Mouse (Mus musculus): ENCODE results near the gene Nacc2. TPM values are rescaled to one million over a fixed set of nuclear protein-coding genes. Genes with fewer than 3 reads are reported as not detected.

Nacc2 gene
- polyA plus RNA-seq, 1 experiment from 2014 or later, result 3.9 TPM

DNA sequence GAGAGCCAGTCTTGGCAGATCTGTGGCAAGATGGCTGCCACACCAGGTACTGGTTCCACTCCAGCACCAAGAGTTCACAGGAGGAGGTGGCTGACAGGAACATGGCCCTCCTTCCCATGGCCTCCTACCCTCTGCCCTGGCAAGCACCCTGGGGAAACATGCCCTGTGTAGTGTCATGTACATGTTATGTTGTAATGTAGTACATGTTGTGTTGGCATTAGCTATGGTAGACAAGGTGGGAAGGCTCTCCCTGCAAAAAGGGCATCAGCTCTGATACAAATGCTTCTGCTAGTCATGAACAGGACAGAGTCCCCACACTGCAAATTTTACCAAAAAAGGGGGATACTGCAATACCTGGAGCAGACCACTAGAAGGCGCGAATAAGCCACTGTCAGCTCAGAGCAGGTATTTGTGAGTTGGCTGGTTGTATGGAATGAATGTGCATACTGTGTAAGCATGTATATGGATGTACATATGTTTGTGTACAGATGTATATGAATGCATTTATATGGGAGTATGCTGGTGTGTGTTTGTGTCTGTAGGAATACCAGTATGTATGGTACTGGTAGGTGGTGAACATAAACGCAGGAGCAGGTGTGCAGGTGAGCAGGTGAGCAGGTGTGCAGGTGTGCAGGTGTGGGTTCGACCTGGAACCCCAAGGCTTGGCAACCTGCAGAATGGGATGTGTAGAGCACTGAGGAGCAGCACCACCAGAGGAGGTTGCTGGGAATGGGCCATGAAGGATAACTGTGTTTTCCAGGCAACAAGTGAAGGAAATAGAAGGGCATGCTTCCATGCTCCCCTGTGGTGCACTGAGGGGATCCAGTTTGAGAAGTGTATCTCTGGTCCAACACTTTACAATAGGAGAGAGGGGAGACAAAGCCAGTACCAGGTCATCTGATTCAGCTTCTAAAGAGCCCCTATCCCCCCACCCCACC, 98.6 kb downstream of the Nacc2 start:
- no peak overlapping the region for H3K9ac ChIP-seq (replicated peaks)
- ATAC-seq (no peak), DNase-seq (peak; percentile 56)
- TF ChIP-seq CTCF (IDR thresholded peaks at IDR 0.05; ENCODE audit: low read depth) (peak; percentile 96), EP300 (IDR thresholded peaks at IDR 0.05; ENCODE audit: low read depth) (no peak)
- H3K4me2 ChIP-seq (ENCODE audit: low read depth, low read length), result no peak overlapping the region
- no peaks in the 10 kb centered on the region for H3K27me3 ChIP-seq (ENCODE audit: insufficient read depth, low read length)
- WGBS (ENCODE audit: insufficient replicate concordance), result 36% methylated on average over 4 of the region's 4 CpGs
- peaks cover 11% of the 10 kb centered on the region for H3K4me1 ChIP-seq (ENCODE audit: insufficient read depth)
- H3K36me3 ChIP-seq (replicated peaks; ENCODE audit: insufficient read depth, low read length), result no peaks in the 10 kb centered on the region
- no peak overlapping the region for H3K4me3 ChIP-seq (ENCODE audit: low read depth, low read length)
- H3K9me3 ChIP-seq (ENCODE audit: low read length), result no peaks in the 10 kb centered on the region
- H3K27ac ChIP-seq (ENCODE audit: low read depth), result peak overlapping the region; percentile 11; the same call in 1 of the 2 replicates

DNA sequence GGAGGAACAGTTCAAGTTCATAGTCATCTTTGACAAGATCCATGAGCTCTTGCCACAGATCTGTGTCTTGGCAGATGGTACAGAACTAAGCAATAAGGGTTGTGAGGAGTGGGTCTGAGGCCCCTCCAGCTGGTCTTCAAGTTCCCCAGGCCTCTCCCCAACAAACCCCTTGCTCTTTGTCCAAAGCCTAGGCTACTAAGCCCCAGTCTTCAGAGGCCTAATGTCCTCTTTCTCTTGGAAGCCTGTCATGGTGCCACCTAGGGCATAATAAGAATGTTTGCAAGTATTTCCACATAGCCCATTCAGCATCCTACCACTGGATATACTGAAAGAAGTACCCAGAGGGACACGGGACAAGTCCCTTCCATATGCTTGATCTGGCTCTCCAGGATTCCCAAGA, 100.4 kb downstream of the Nacc2 start:
- H3K36me3 ChIP-seq (replicated peaks; ENCODE audit: insufficient read depth, low read length), result 0 out of 2 replicates have a peak, but pooled peaks cover 2% of the 10 kb centered on the region
- no peak overlapping the region for H3K9ac ChIP-seq (replicated peaks)
- WGBS (ENCODE audit: insufficient replicate concordance), result 91% methylated on average over 1 of the region's 1 CpGs
- H3K9me3 ChIP-seq (ENCODE audit: low read length), result no peaks in the 10 kb centered on the region
- H3K4me2 ChIP-seq (ENCODE audit: low read depth, low read length), result no peak overlapping the region
- H3K4me3 ChIP-seq (ENCODE audit: low read depth, low read length), result no peak overlapping the region
- no peak for DNase-seq
- peaks cover 14% of the 10 kb centered on the region for H3K4me1 ChIP-seq (ENCODE audit: insufficient read depth)
- H3K27ac ChIP-seq (ENCODE audit: low read depth), result 0 out of 2 replicates have a peak overlapping the region, but pooled peaks have one; percentile 2
- no peak for TF ChIP-seq EP300 (IDR thresholded peaks at IDR 0.05; ENCODE audit: low read depth)
- TF ChIP-seq CTCF (IDR thresholded peaks at IDR 0.05; ENCODE audit: low read depth), result no peak
- no peaks in the 10 kb centered on the region for H3K27me3 ChIP-seq (ENCODE audit: insufficient read depth, low read length)
- ATAC-seq, result no peak

DNA sequence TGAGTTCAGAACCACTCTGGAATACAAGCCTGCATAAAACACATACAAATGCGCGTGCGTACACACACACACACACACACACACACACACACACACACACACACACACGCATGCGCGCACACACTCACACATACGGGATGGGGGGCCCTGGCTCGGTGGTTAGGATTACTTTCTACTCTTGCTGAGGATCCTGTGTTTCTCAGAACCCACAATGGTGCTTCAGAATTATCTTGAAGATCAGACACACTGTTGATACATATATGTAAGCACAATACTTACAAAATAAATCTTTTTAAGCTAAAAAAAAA, 100.8 kb downstream of the Nacc2 start:
- no peak for ATAC-seq

GRCm38 (mm10) chr2:26021561-26022257, 101.3 kb downstream of the Nacc2 start, which contains the start of gene Ubac1:
Ubac1 (minus strand) TSS chr2:26021747.
- H3K27me3 ChIP-seq (ENCODE audit: insufficient read depth, low read length), result no peaks in the 10 kb centered on the region
- peak within 1 kb of the TSS; percentile 94 for H3K27ac ChIP-seq (ENCODE audit: low read depth)
- 7% methylated on average over 42 of the region's 50 CpGs for WGBS (ENCODE audit: insufficient replicate concordance)
- TF ChIP-seq EP300 (IDR thresholded peaks at IDR 0.05; ENCODE audit: low read depth), result no peak
- no peak for TF ChIP-seq CTCF (IDR thresholded peaks at IDR 0.05; ENCODE audit: low read depth)
- H3K4me2 ChIP-seq (ENCODE audit: low read depth, low read length), result peak within 1 kb of the TSS; percentile 89
- H3K4me1 ChIP-seq (ENCODE audit: insufficient read depth), result peaks cover 16% of the 10 kb centered on the region
- peak within 1 kb of the TSS; percentile 84 for H3K9ac ChIP-seq (replicated peaks)
- H3K4me3 ChIP-seq (ENCODE audit: low read depth, low read length), result peak within 1 kb of the TSS; percentile 90
- peak; percentile 95 for ATAC-seq
- H3K9me3 ChIP-seq (ENCODE audit: low read length), result no peaks in the 10 kb centered on the region
- H3K36me3 ChIP-seq (replicated peaks; ENCODE audit: insufficient read depth, low read length), result peaks cover 2% of the 10 kb centered on the region; the same call in 1 of the 2 replicates
- peak; percentile 93 for DNase-seq

More for the DNA sequence above, 100.8 kb downstream of the Nacc2 start:
- Histone ChIP-seq H3K27ac (ENCODE audit: low read depth) (peak overlapping the region; percentile 94), H3K4me2 (ENCODE audit: low read depth, low read length) (peak overlapping the region; percentile 89), H3K4me1 (ENCODE audit: insufficient read depth) (peaks cover 16% of the 10 kb centered on the region), H3K9ac (replicated peaks) (no peak overlapping the region), H3K4me3 (ENCODE audit: low read depth, low read length) (peak overlapping the region; percentile 90), H3K36me3 (replicated peaks; ENCODE audit: insufficient read depth, low read length) (peaks cover 2% of the 10 kb centered on the region; the same call in 1 of the 2 replicates), H3K9me3 (ENCODE audit: low read length) (no peaks in the 10 kb centered on the region), H3K27me3 (ENCODE audit: insufficient read depth, low read length) (no peaks in the 10 kb centered on the region)
- WGBS (ENCODE audit: insufficient replicate concordance), result 81% methylated on average over 8 of the region's 8 CpGs
- DNase-seq, result no peak
- TF ChIP-seq CTCF (IDR thresholded peaks at IDR 0.05; ENCODE audit: low read depth), result no peak
- TF ChIP-seq EP300 (IDR thresholded peaks at IDR 0.05; ENCODE audit: low read depth), result no peak

DNA sequence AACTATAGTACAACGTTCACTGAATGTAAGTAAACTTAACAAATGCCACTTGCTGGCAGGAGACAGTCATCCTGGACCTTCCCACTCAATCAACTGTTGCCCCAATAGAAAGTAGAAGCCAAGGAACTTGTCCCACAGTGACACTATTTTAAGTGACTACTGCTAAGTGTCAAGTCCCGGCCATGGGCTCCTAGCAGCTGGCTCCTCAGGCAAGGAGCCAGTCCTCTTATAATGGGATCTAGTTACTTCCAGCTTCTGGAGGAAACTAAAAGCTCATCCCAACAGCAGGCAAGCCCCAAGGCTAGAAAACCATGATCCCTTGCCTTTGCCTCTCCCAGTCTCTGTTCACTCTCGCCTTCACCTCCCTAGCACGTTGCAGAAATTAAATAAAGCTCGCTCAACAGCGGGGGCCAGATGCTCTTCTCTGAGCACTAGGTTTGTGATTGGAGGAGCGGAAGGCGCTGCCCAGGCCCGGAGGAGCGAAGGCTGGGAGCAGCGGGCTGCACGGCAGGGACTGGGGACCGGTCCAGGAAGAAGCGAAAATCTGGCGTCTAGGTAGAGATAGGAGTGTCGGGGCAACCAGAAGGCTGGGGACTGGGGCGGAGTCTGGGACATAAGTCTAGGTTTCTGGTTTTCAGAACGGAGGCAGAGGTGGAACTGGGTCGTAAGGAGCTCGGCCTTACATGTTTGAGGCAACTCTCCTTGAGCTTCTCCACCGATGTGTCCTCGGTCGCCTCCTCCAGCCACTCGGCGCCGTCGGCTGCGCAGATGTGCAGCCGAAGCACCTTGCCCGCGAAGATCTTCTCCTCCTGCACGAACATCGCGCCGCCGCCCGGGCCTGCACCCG, 102.1 kb downstream of the Nacc2 start:
- Histone ChIP-seq H3K9me3 (ENCODE audit: low read length) (no peaks in the 10 kb centered on the region), H3K4me1 (ENCODE audit: insufficient read depth) (peaks cover 16% of the 10 kb centered on the region), H3K9ac (replicated peaks) (peak overlapping the region; percentile 84), H3K27me3 (ENCODE audit: insufficient read depth, low read length) (no peaks in the 10 kb centered on the region), H3K36me3 (replicated peaks; ENCODE audit: insufficient read depth, low read length) (peaks cover 5% of the 10 kb centered on the region), H3K4me2 (ENCODE audit: low read depth, low read length) (peak overlapping the region; percentile 89), H3K27ac (ENCODE audit: low read depth) (peak overlapping the region; percentile 94), H3K4me3 (ENCODE audit: low read depth, low read length) (peak overlapping the region; percentile 90)
- under 1% methylated on average over 38 of the region's 38 CpGs for WGBS (ENCODE audit: insufficient replicate concordance)
- TF ChIP-seq CTCF (IDR thresholded peaks at IDR 0.05; ENCODE audit: low read depth) (no peak), EP300 (IDR thresholded peaks at IDR 0.05; ENCODE audit: low read depth) (no peak)
- peak; percentile 60 for ATAC-seq
- peak; percentile 61 for DNase-seq
